Mouse (Mus musculus) hindbrain, embryonic 14.5 days (tissue): ENCODE results near the gene Retsat. TPM values are rescaled to one million over a fixed set of nuclear protein-coding genes. Genes with fewer than 3 reads are reported as not detected.

Experiments used
- ATAC-seq: fragments of 200-750 bp; cut with Nextera tagmentation; 2 replicates; pipeline ENCODE4 v1.8.0; 2017; ENCODE audit warnings: moderate number of reproducible peaks, mild to moderate bottlenecking, moderate TSS enrichment, moderate library complexity; ENCODE audit not compliant: low FRiP score
- DNase-seq: peaks from one replicate; pipeline ENCODE4 v3.0.0-alpha.2; 2015; ENCODE audit warnings: low spot score
- H3K27ac ChIP-seq: fragments of 300-500 bp; sonication (generic); 2 replicates; pipeline ENCODE4 v1.5.1; 2014; ENCODE audit warnings: mild to moderate bottlenecking, moderate library complexity
- H3K27me3 ChIP-seq: fragments of 300-500 bp; sonication (generic); 2 replicates; pipeline ENCODE4 v1.6.1; 2014; ENCODE audit warnings: mild to moderate bottlenecking, low read length, mixed read lengths; ENCODE audit not compliant: control insufficient read depth, insufficient read depth
- H3K36me3 ChIP-seq: fragments of 300-500 bp; sonication (generic); replicated peaks from 2 replicates; pipeline ENCODE4 v1.6.1; 2014; ENCODE audit not compliant: control insufficient read depth, insufficient read depth
- H3K4me1 ChIP-seq: fragments of 300-500 bp; sonication (generic); replicated peaks from 2 replicates; pipeline ENCODE4 v1.6.1; 2014; ENCODE audit warnings: antibody characterized with exemption, low read length, mixed read lengths; ENCODE audit not compliant: control insufficient read depth, insufficient read depth
- H3K4me2 ChIP-seq: fragments of 300-500 bp; sonication (generic); replicated peaks from 2 replicates; pipeline ENCODE4 v1.6.1; 2014; ENCODE audit warnings: mild to moderate bottlenecking, moderate library complexity
- H3K4me3 ChIP-seq: fragments of 300-500 bp; sonication (generic); replicated peaks from 2 replicates; pipeline ENCODE4 v1.5.1; 2014; ENCODE audit warnings: mild to moderate bottlenecking, low read length
- H3K9ac ChIP-seq: fragments of 300-500 bp; sonication (generic); 2 replicates; pipeline ENCODE4 v1.6.1; 2014
- H3K9me3 ChIP-seq: fragments of 300-500 bp; sonication (generic); 2 replicates; pipeline ENCODE4 v1.6.1; 2016; ENCODE audit warnings: low read length; ENCODE audit not compliant: control insufficient read depth
- WGBS: fragments of 180-500 bp; shearing (Covaris S2); extraction: QIAGEN DNeasy Blood & Tissue Kit; methylation state at CpG from one replicate; pipeline ENCODE4 v1.1.7; 2014; 5-methylcytosine and 5-hydroxymethylcytosine counted together
- polyA plus RNA-seq: library from polyadenylated mRNA; unstranded; fragments of >200 nt; fragmentation: Nextera tagmentation; extraction: Ambion mirVana; gene quantifications from 2 replicates; pipeline ENCODE4 v1.2.1, GENCODE M21; 2014

Gene Retsat
- polyA plus RNA-seq, 1 experiment from 2014 or later: 6.6 TPM

GRCm38 (mm10) chr6:72627276-72627675 is 29.0 kb downstream of the Retsat start:
- H3K27me3 ChIP-seq: no peaks in the 10 kb centered on the region
- no peaks in the 10 kb centered on the region for H3K36me3 ChIP-seq
- ATAC-seq: no peak
- H3K9ac ChIP-seq: no peak overlapping the region
- no peak overlapping the region for H3K27ac ChIP-seq
- no peak for DNase-seq
- 88% methylated on average over 16 of the region's 16 CpGs for whole genome bisulfite sequencing
- H3K4me1 ChIP-seq: no peaks in the 10 kb centered on the region
- no peak overlapping the region for H3K4me3 ChIP-seq
- no peaks in the 10 kb centered on the region for H3K9me3 ChIP-seq
- no peak overlapping the region for H3K4me2 ChIP-seq

DNA sequence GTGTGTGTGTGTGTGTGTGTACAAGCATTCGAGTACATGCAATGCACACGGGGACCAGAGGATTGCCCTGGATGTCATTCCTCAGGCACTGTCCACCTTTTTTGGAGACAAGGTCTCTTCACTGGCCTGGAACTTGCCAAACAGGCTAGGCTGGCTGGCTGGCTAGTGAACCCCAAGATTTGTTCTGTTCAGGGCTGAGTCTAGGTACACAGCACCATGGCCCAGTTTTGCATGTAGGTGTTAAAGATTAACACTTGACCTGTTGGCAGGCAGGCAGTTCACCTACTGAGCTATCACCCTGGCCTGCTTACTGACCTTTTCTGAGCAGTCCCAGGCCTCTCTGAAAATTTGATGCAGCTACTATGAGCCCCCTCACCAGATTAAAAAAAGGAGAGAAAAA is 32.1 kb downstream of the Retsat start:
- H3K9me3 ChIP-seq: no peaks in the 10 kb centered on the region
- WGBS: 97% methylated on average over 2 of the region's 2 CpGs

DNA sequence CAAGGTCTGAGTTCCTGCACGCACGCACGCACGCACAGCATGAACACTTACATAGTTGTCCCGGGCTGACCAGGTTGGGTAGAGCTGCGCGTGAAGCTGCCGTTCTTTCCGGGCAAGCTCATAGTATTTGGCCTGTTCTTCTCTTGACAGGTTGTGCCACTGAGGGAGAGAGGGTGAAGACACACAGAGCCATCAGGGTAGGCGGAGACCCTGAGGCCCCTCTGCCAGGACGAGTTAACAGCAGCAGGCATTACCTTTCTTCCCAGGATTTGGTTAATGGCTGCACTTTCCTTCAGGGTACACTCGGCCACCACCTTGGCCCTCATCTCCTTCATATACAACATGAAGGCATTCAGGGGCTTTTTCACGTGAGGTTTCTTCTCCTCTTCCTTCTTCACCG is 32.7 kb downstream of the Retsat start:
- no peaks in the 10 kb centered on the region for H3K36me3 ChIP-seq
- H3K4me3 ChIP-seq: no peak overlapping the region
- H3K9me3 ChIP-seq: no peaks in the 10 kb centered on the region
- H3K4me1 ChIP-seq: no peaks in the 10 kb centered on the region
- WGBS: 94% methylated on average over 14 of the region's 14 CpGs
- no peak overlapping the region for H3K27ac ChIP-seq
- ATAC-seq (no peak), DNase-seq (no peak)
- no peak overlapping the region for H3K9ac ChIP-seq
- no peaks in the 10 kb centered on the region for H3K27me3 ChIP-seq
- H3K4me2 ChIP-seq: no peak overlapping the region

More for the DNA sequence above, 32.1 kb downstream of the Retsat start:
- ATAC-seq: no peak
- Histone ChIP-seq H3K4me2 (no peak overlapping the region), H3K27me3 (no peaks in the 10 kb centered on the region), H3K4me3 (no peak overlapping the region), H3K4me1 (no peaks in the 10 kb centered on the region), H3K9ac (no peak overlapping the region), H3K27ac (no peak overlapping the region), H3K36me3 (no peaks in the 10 kb centered on the region)
- DNase-seq: no peak

DNA sequence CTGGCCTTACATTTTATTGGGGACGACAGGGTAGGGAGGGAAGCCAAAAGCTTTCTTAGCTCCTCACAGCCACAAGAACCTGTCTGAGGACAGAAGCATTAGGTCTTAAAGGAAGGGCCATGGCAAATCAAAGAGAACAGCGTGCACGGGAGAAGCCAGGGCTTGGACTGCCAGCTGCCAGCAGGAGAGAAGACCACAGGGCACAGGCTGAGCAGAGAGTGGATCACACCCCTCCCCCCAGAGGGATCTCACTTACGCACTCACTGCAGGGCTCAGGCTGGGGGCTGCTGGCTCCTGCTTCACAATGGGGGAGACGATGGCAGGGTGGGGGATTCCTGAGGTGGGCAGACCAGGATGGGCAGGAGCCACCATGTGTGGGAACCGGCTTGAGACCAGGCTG is 33.4 kb downstream of the Retsat start:
- Histone ChIP-seq H3K4me1 (no peaks in the 10 kb centered on the region), H3K9ac (no peak overlapping the region), H3K9me3 (no peaks in the 10 kb centered on the region), H3K4me3 (no peak overlapping the region), H3K36me3 (no peaks in the 10 kb centered on the region), H3K4me2 (no peak overlapping the region), H3K27ac (no peak overlapping the region), H3K27me3 (no peaks in the 10 kb centered on the region)
- ATAC-seq (no peak), DNase-seq (no peak)
- 73% methylated on average over 6 of the region's 6 CpGs for WGBS

- H3K27me3 ChIP-seq: no peaks in the 10 kb centered on the region
- no peak overlapping the region for H3K9ac ChIP-seq
- H3K9me3 ChIP-seq: no peaks in the 10 kb centered on the region
- H3K4me1 ChIP-seq: no peaks in the 10 kb centered on the region
- 76% methylated on average over 10 of the region's 10 CpGs for WGBS
- no peak overlapping the region for H3K4me2 ChIP-seq
- no peak for DNase-seq
- no peak for ATAC-seq
- no peaks in the 10 kb centered on the region for H3K36me3 ChIP-seq
- no peak overlapping the region for H3K4me3 ChIP-seq
- no peak overlapping the region for H3K27ac ChIP-seq
Observed at GRCm38 (mm10) chr6:72634311-72634710, 36.0 kb downstream of the Retsat start.

DNA sequence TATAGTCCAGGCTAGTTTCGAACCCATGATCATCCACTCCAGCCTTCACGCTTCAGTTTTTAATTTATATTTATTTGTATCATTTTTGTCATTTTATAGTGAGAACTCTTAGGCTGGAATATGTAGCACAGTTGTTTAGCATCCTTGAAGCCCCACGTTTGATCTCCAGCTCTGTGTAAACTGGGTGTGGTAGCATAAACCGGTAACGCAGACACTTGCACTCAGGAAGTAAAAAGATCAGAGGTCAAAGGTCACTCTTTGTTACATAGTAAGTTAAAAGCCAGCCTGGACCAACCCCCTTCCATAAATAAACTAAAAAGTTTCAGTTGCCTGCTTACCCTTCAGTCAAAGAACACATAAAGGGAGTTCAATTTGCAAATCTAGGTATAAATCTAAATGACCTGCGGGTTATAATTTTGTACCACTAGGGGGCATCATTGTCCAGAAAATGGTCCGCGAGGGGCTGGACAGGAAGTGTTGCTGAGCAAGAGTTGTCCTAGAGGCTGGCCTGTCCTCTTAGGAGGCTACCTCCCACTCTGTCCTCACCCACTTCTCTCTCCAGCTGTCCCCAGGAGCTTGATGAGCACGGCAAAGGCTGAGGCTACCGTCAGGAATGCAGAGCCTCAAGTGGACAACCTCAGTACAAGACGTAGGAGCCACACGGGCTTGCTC is 37.6 kb downstream of the Retsat start:
- Histone ChIP-seq H3K9me3 (no peaks in the 10 kb centered on the region), H3K4me2 (no peak overlapping the region), H3K36me3 (no peaks in the 10 kb centered on the region), H3K27ac (no peak overlapping the region), H3K27me3 (no peaks in the 10 kb centered on the region), H3K4me1 (no peaks in the 10 kb centered on the region), H3K9ac (no peak overlapping the region), H3K4me3 (no peak overlapping the region)
- DNase-seq: peak; percentile 83
- WGBS: 55% methylated on average over 12 of the region's 12 CpGs
- no peak for ATAC-seq

DNA sequence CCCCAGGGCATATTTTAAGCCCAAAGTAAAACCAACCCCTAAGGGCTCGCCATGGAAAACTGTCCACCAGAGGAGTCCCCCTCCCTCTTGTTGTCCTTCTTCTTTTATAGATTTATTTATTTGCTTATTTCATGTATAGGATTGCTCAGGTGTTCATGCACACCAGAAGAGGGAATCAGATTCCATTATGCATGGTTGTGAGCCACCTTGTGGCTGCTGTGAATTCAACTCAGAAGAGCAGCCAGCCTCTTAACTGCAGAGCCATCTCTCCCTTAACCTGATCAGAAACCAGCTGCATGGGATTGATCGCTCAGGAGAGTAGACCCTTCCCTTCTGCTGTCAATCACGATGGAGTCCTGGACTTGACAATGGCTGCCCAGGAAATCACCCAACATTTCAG is 38.7 kb downstream of the Retsat start:
- Histone ChIP-seq H3K27ac (no peak overlapping the region), H3K4me2 (no peak overlapping the region), H3K4me1 (no peaks in the 10 kb centered on the region), H3K9me3 (no peaks in the 10 kb centered on the region), H3K4me3 (no peak overlapping the region), H3K36me3 (no peaks in the 10 kb centered on the region), H3K27me3 (no peaks in the 10 kb centered on the region), H3K9ac (no peak overlapping the region)
- ATAC-seq (no peak), DNase-seq (no peak)
- 90% methylated on average over 3 of the region's 3 CpGs for WGBS

GRCm38 (mm10) chr6:72641218-72641954 is 43.1 kb downstream of the Retsat start:
- H3K4me1 ChIP-seq: no peaks in the 10 kb centered on the region
- no peak overlapping the region for H3K4me3 ChIP-seq
- no peak overlapping the region for H3K9ac ChIP-seq
- WGBS: 85% methylated on average over 18 of the region's 18 CpGs
- H3K9me3 ChIP-seq: no peaks in the 10 kb centered on the region
- DNase-seq (no peak), ATAC-seq (no peak)
- no peak overlapping the region for H3K27ac ChIP-seq
- no peaks in the 10 kb centered on the region for H3K36me3 ChIP-seq
- H3K4me2 ChIP-seq: no peak overlapping the region
- no peaks in the 10 kb centered on the region for H3K27me3 ChIP-seq

DNA sequence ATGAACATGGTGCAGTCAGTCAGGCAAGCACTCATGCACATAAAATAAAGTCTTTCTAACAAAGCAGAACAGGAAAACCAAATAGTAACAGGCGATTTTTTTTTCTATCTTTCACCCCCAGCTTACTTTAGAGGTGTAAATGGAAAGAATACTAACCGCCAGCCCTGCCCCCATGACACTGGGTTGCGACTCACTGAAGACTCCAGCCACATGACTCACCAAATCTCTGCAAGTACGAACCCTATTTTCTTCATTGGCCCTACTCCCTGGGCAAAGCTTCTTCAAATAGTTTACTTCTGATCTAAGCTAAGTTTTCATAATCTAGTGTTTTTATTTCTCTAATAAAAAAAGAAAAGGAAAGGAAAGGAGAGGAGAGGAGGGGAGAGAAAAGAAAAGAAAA is 46.3 kb downstream of the Retsat start:
- Histone ChIP-seq H3K4me2 (no peak overlapping the region), H3K27me3 (no peaks in the 10 kb centered on the region), H3K4me1 (no peaks in the 10 kb centered on the region; the same call in 1 of the 2 replicates), H3K4me3 (no peak overlapping the region), H3K27ac (no peak overlapping the region), H3K9ac (no peak overlapping the region), H3K9me3 (no peaks in the 10 kb centered on the region), H3K36me3 (no peaks in the 10 kb centered on the region)
- no peak for ATAC-seq
- WGBS: 84% methylated on average over 4 of the region's 4 CpGs
- no peak for DNase-seq
